Mouse (Mus musculus) monocyte, adult 5-6 weeks (primary cell): ENCODE measurements around the gene Cyp11a1. TPM values are rescaled to one million over a fixed set of nuclear protein-coding genes. Genes with fewer than 3 reads are reported as not detected.

Experiments used
- ATAC-seq: fragments of 153-309, 156-312 bp; replicated peaks from 2 replicates; pipeline ENCODE4 v1.8.0; 2017; ENCODE audit warnings: mild to moderate bottlenecking; ENCODE audit not compliant: low TSS enrichment, insufficient number of reproducible peaks, severe bottlenecking, poor library complexity, low FRiP score
- total RNA-seq: library from RNA; stranded (forward); fragments of 200-1000, 200-491, 200-594 nt; gene quantifications from 3 replicates; pipeline ENCODE4 v1.2.3, GENCODE M21; 2017

Cyp11a1 gene
- total RNA-seq, 1 experiment from 2014 or later: 28.4 TPM

- no peak for ATAC-seq
These were observed 53.7 kb downstream of the Cyp11a1 start for GRCm38 (mm10) chr9:58059920-58060319.

- no peak for ATAC-seq
These were observed 54.8 kb downstream of the Cyp11a1 start for GRCm38 (mm10) chr9:58060677-58061667.

- no peak for ATAC-seq
These were observed 57.3 kb downstream of the Cyp11a1 start, which contains the start of gene Stra6 for GRCm38 (mm10) chr9:58063531-58063930. Gene Stra6, plus strand, starts transcription at chr9:58063788.

GRCm38 (mm10) chr9:58065532-58065931 lies 59.3 kb downstream of the Cyp11a1 start:
- no peak for ATAC-seq

- no peak for ATAC-seq
These were observed 59.9 kb downstream of the Cyp11a1 start for GRCm38 (mm10) chr9:58065977-58066730.

- ATAC-seq: no peak
These were observed 60.5 kb downstream of the Cyp11a1 start for GRCm38 (mm10) chr9:58066731-58067095.

- ATAC-seq: no peak
These were observed 61.3 kb downstream of the Cyp11a1 start for GRCm38 (mm10) chr9:58067546-58067945.

GRCm38 (mm10) chr9:58074561-58074960 lies 68.3 kb downstream of the Cyp11a1 start:
- ATAC-seq: no peak

Other genes starting within 250 kb of the Cyp11a1 start
- gene Clk3, start 240.6 kb upstream of the Cyp11a1 start, total RNA-seq: 97.1 to 158 TPM (median 125 TPM) in 3 replicates
- 9.1 to 26.5 TPM (median 10.0 TPM) in 3 replicates for gene Arid3b, start 169.6 kb upstream of the Cyp11a1 start, total RNA-seq
- gene Ubl7, start 95.4 kb upstream of the Cyp11a1 start, total RNA-seq: 10.9 to 35.9 TPM (median 17.3 TPM) in 3 replicates
- 0.49 to 16.6 TPM (median 13.2 TPM) in 3 replicates for gene Sema7a, start 66.3 kb upstream of the Cyp11a1 start, total RNA-seq
- not detected in 3 replicates for gene Stra6, start 57.4 kb downstream of the Cyp11a1 start, total RNA-seq
- not detected in 3 replicates for gene Ccdc33, start 112.4 kb downstream of the Cyp11a1 start, total RNA-seq
- gene Islr, start 197.9 kb downstream of the Cyp11a1 start, total RNA-seq: not detected in 3 replicates
- 0.10 to 0.11 TPM in 2 of 3 replicates, not detected in the other for gene Islr2, start 197.9 kb downstream of the Cyp11a1 start, total RNA-seq
- gene Pml, start 243.4 kb downstream of the Cyp11a1 start, total RNA-seq: 6.6 to 23.5 TPM (median 15.6 TPM) in 3 replicates
- 11.3 to 14.2 TPM (median 13.0 TPM) in 3 replicates for gene Stoml1, start 246.8 kb downstream of the Cyp11a1 start, total RNA-seq